Mouse (Mus musculus) stomach, embryonic 16.5 days (tissue): ENCODE results near the gene Rhoa. TPM values are rescaled to one million over a fixed set of nuclear protein-coding genes. Genes with fewer than 3 reads are reported as not detected.
A peak's percentile ranks its signal among the peaks of the same experiment; 100 is the strongest.
"Not testable (repeated sequence)": the region's sequence is repeated elsewhere in the genome, so short reads cannot be mapped to it uniquely, and the experiment has no call there.

ENCODE experiments used
- ATAC-seq: fragments of 200-750 bp; cut with Nextera tagmentation; 2 replicates; pipeline ENCODE4 v1.8.0; 2017; ENCODE audit warnings: moderate number of reproducible peaks, moderate TSS enrichment; ENCODE audit not compliant: insufficient read depth, low FRiP score
- H3K27ac ChIP-seq: fragments of 300-500 bp; sonication (generic); 2 replicates; pipeline ENCODE4 v1.5.1; 2014; ENCODE audit warnings: low read length
- H3K27me3 ChIP-seq: fragments of 300-500 bp; sonication (generic); 2 replicates; pipeline ENCODE4 v1.6.1; 2014; ENCODE audit warnings: low read length, control low read depth, mixed read lengths; ENCODE audit not compliant: control insufficient read depth, insufficient read depth
- H3K36me3 ChIP-seq: fragments of 300-500 bp; sonication (generic); 2 replicates; pipeline ENCODE4 v1.6.1; 2014; ENCODE audit warnings: low read length; ENCODE audit not compliant: control insufficient read depth, insufficient read depth
- H3K4me1 ChIP-seq: fragments of 300-500 bp; sonication (generic); 2 replicates; pipeline ENCODE4 v1.6.1; 2014; ENCODE audit warnings: low read length, control low read depth, mixed read lengths; ENCODE audit not compliant: control insufficient read depth, insufficient read depth
- H3K4me2 ChIP-seq: fragments of 300-500 bp; sonication (generic); 2 replicates; pipeline ENCODE4 v1.6.1; 2014; ENCODE audit warnings: low read depth, low read length, mixed read lengths
- H3K4me3 ChIP-seq: fragments of 300-500 bp; sonication (generic); replicated peaks from 2 replicates; pipeline ENCODE4 v1.5.1; 2014; ENCODE audit warnings: mild to moderate bottlenecking, low read length
- H3K9ac ChIP-seq: fragments of 300-500 bp; sonication (generic); 2 replicates; pipeline ENCODE4 v1.6.1; 2014; ENCODE audit warnings: low read length
- H3K9me3 ChIP-seq: fragments of 300-500 bp; sonication (generic); replicated peaks from 2 replicates; pipeline ENCODE4 v1.6.1; 2016; ENCODE audit warnings: low read length, control low read depth; ENCODE audit not compliant: control insufficient read depth
- WGBS: fragments of 180-500 bp; shearing (Covaris S2); extraction: QIAGEN DNeasy Blood & Tissue Kit; methylation state at CpG from one replicate; pipeline ENCODE4 v1.1.7; 2014; 5-methylcytosine and 5-hydroxymethylcytosine counted together
- polyA plus RNA-seq: library from polyadenylated mRNA; unstranded; fragments of >200 nt; fragmentation: Nextera tagmentation; extraction: Ambion mirVana; gene quantifications from 2 replicates; pipeline ENCODE4 v1.2.1, GENCODE M21; 2015

The Rhoa gene
- polyA plus RNA-seq, 1 experiment from 2014 or later, result 493 TPM

GRCm38 (mm10) chr9:108280071-108280828 is 25.7 kb upstream of the Rhoa start:
- WGBS, result 30% methylated on average over 8 of the region's 8 CpGs
- Histone ChIP-seq H3K4me2 (no peak overlapping the region), H3K4me1 (0 out of 2 replicates have a peak, but pooled peaks cover 5% of the 10 kb centered on the region), H3K36me3 (no peaks in the 10 kb centered on the region), H3K4me3 (no peak overlapping the region), H3K9me3 (no peaks in the 10 kb centered on the region), H3K27me3 (no peaks in the 10 kb centered on the region), H3K27ac (peak overlapping the region; percentile 74), H3K9ac (no peak overlapping the region)
- ATAC-seq, result peak; percentile 70

DNA sequence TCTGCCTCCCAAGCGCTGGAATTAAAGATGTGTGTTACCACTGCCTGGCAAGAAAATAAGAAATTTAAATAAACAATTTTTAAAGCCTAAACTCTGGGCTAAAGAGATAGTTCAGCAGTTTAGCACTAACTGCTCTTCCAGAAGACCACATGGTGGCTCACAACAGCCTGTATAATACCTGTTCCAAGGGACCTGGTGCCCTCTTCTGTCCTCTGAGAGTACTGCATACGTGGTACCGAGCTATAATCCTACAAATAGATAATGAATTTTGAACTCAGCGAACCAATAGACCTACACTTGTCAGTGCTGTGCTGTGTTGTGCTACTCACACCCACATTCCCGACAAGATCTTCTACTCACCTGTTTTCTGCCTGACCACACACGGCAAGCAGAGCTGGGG is 21.5 kb upstream of the Rhoa start:
- Histone ChIP-seq H3K9ac (no peak overlapping the region), H3K4me3 (no peak overlapping the region), H3K36me3 (no peaks in the 10 kb centered on the region), H3K27me3 (no peaks in the 10 kb centered on the region), H3K27ac (no peak overlapping the region), H3K9me3 (no peaks in the 10 kb centered on the region), H3K4me1 (0 out of 2 replicates have a peak, but pooled peaks cover 5% of the 10 kb centered on the region), H3K4me2 (no peak overlapping the region)
- ATAC-seq, result peak; percentile 74
- whole genome bisulfite sequencing, result 9% methylated on average over 6 of the region's 6 CpGs

GRCm38 (mm10) chr9:108287526-108288238 is 18.2 kb upstream of the Rhoa start:
- not testable (repeated sequence) for H3K36me3 ChIP-seq, H3K27ac ChIP-seq, H3K9ac ChIP-seq, H3K27me3 ChIP-seq, ATAC-seq, H3K4me1 ChIP-seq, H3K4me3 ChIP-seq, H3K9me3 ChIP-seq, H3K4me2 ChIP-seq
- WGBS, result 82% methylated on average over 6 of the region's 6 CpGs

- H3K4me3 ChIP-seq, result no peak overlapping the region
- H3K27ac ChIP-seq, result no peak overlapping the region
- no peak for ATAC-seq
These were observed 16.6 kb upstream of the Rhoa start for GRCm38 (mm10) chr9:108289347-108289746.

DNA sequence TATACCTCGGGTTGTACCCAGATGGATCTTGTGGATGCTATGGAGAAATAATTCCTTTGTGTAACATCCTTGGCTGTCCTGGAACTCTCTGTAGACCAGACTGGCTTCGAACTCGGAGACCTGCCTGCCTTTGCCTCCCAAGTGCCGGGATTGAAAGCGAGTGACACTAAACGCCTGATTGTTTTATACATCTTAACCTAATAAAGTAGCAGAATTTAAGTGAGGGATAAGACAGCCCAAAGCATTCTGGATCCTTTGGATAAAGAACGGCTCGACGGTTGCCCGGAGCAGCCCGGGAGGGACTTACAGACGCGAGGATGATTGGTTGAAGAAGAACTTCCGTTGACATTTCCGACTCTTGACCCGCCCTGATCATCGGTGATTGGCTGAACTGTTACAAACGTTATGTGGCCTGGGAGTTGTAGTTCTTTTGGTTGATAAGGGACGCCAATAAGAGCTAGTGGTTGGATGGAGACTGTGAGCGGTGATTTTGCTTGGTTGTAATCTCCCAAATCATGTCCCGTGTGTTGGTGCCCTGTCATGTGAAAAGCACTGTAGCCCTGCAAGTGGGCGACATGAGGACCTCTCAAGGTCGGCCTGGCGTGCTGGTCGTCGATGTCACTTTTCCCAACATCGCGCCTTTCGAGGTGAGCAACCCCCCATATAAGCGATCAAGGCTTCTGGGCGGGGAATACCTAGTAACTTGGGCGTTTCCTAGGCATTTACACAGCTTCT is 15.7 kb upstream of the Rhoa start, which contains the start of gene Nicn1:
Gene Nicn1, plus strand, starts transcription at position 414 of the 735 bp plus-strand sequence.
- H3K9ac ChIP-seq, result peak within 1 kb of the TSS; percentile 72
- H3K9me3 ChIP-seq, result no peaks in the 10 kb centered on the region
- ATAC-seq, result peak; percentile 95
- peak within 1 kb of the TSS; percentile 60 for H3K4me3 ChIP-seq
- H3K36me3 ChIP-seq, result no peaks in the 10 kb centered on the region
- no peaks in the 10 kb centered on the region for H3K27me3 ChIP-seq
- 1% methylated on average over 32 of the region's 32 CpGs for WGBS
- peaks cover 2% of the 10 kb centered on the region; the same call in 1 of the 2 replicates for H3K4me1 ChIP-seq
- H3K4me2 ChIP-seq, result peak within 1 kb of the TSS; percentile 69
- peak within 1 kb of the TSS; percentile 77 for H3K27ac ChIP-seq

More at GRCm38 (mm10) chr9:108289347-108289746, 16.6 kb upstream of the Rhoa start:
- Histone ChIP-seq H3K4me1 (peaks cover 2% of the 10 kb centered on the region; the same call in 1 of the 2 replicates), H3K9me3 (no peaks in the 10 kb centered on the region), H3K36me3 (no peaks in the 10 kb centered on the region), H3K9ac (no peak overlapping the region), H3K27me3 (no peaks in the 10 kb centered on the region), H3K4me2 (no peak overlapping the region)
- 63% methylated on average over 2 of the region's 2 CpGs for WGBS

GRCm38 (mm10) chr9:108290773-108291172 is 15.2 kb upstream of the Rhoa start:
- Histone ChIP-seq H3K9ac (peak overlapping the region; percentile 72), H3K9me3 (no peaks in the 10 kb centered on the region), H3K4me2 (peak overlapping the region; percentile 69), H3K4me1 (peaks cover 2% of the 10 kb centered on the region; the same call in 1 of the 2 replicates), H3K4me3 (peak overlapping the region; percentile 60), H3K27me3 (no peaks in the 10 kb centered on the region), H3K36me3 (no peaks in the 10 kb centered on the region), H3K27ac (no peak overlapping the region)
- no peak for ATAC-seq
- 33% methylated on average over 6 of the region's 6 CpGs for WGBS

GRCm38 (mm10) chr9:108296453-108297355 is 9.2 kb upstream of the Rhoa start, which contains the start of gene Amt:
Gene Amt, plus strand, starts transcription at chr9:108296853.
- Histone ChIP-seq H3K27me3 (no peaks in the 10 kb centered on the region), H3K36me3 (no peaks in the 10 kb centered on the region; the same call in 1 of the 2 replicates), H3K27ac (peak within 1 kb of the TSS; percentile 17), H3K4me3 (peak within 1 kb of the TSS; percentile 27), H3K9ac (peak within 1 kb of the TSS; percentile 20; the same call in 1 of the 2 replicates), H3K9me3 (no peaks in the 10 kb centered on the region), H3K4me1 (0 out of 2 replicates have a peak, but pooled peaks cover 2% of the 10 kb centered on the region), H3K4me2 (peak within 1 kb of the TSS; percentile 36)
- ATAC-seq, result peak; percentile 83
- WGBS, result 27% methylated on average over 18 of the region's 18 CpGs

GRCm38 (mm10) chr9:108301853-108302252 is 4.1 kb upstream of the Rhoa start:
- Histone ChIP-seq H3K27me3 (no peaks in the 10 kb centered on the region), H3K9me3 (no peaks in the 10 kb centered on the region), H3K4me3 (no peak overlapping the region), H3K27ac (peak overlapping the region; percentile 85), H3K4me2 (no peak overlapping the region), H3K36me3 (peaks cover 3% of the 10 kb centered on the region; the same call in 1 of the 2 replicates), H3K4me1 (peaks cover 16% of the 10 kb centered on the region), H3K9ac (no peak overlapping the region)
- peak; percentile 4; the same call in 1 of the 2 replicates for ATAC-seq
- 65% methylated on average over 3 of the region's 3 CpGs for WGBS
